Mouse (Mus musculus): ENCODE results near the gene Crb3.

- TF ChIP-seq POLR2A (IDR thresholded peaks at IDR 0.05; ENCODE audit: insufficient read depth, low read length) (no peak), CTCF (IDR thresholded peaks at IDR 0.05; ENCODE audit: low read depth, low read length) (no peak), EP300 (IDR thresholded peaks at IDR 0.05; ENCODE audit: insufficient read depth, low read depth, low read length) (no peak)
Observed at GRCm38 (mm10) chr17:57076916-57077315, 18.0 kb downstream of the Crb3 start.

All from ES-Bruce4 (cell line).